Mouse (Mus musculus) neural tube, embryonic 10.5 days (tissue): ENCODE data around the gene Swt1.
A peak's percentile ranks its signal among the peaks of the same experiment; 100 is the strongest.
"Not testable (repeated sequence)": the region's sequence is repeated elsewhere in the genome, so short reads cannot be mapped to it uniquely, and the experiment has no call there.

Experiments used
- DNase-seq: peaks from one replicate; pipeline ENCODE4 v3.0.0-alpha.2; 2017; ENCODE audit warnings: low spot score; ENCODE audit errors: extremely low spot score

The Swt1 gene

DNA sequence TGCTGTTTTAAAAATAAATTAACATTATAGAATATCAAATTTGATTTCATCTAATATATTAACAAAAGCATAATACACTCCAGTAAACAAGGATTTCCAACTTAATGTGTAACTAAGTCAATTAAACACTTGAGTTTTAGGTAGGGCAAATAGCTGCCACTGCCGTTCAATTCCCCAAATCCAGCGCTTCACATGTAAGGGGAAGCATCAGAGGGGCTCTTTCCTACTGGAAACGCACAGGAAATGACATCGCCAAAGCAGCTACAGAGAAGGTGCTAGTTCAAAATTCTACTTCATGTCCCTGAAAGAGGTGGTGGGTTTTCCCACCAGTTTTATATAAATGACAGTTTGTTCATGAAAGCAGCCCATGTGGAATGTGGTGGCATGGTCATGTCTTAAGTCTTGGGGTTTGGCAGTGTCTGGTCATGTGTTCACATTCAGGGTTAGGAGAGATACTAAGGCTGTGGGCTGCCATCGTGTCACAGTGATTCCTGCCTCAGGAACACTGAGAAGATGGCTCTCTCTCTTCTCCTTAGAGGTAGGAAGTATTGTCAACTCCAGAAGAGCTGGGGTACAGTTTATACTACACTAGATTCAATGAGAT lies 60.4 kb downstream of the Swt1 start:
- DNase-seq, result no peak

DNA sequence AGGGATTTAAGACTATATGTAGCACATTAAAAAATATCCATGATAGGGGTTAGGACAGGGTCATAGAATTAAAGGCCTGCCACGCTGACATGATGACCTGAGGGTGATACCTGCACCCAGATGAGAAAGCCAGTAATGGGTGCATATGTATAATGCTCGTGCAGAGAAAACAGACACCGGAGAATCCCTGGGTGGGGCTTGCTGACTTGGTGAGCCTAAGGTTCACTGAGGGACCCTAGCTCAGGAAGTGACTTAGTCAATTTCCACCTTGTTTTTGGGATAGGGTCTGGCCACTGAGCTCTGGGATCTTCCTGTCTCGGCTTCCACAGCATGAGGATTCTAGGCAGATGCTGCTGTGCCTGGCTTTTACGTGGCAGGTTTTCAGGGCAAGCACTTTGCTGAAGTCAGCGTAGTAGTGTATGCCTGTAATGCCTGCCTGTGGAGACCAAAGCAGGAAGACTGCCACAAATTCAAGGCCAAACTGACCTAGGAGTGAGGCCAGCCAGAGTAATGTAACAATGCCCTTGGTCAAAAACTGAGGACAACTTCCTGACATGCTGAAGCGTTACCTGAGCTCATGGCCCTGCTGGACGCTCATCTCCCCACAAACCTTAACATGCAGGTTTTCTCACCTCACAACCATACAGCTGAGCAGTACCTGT lies 61.2 kb downstream of the Swt1 start:
- DNase-seq, result no peak

DNA sequence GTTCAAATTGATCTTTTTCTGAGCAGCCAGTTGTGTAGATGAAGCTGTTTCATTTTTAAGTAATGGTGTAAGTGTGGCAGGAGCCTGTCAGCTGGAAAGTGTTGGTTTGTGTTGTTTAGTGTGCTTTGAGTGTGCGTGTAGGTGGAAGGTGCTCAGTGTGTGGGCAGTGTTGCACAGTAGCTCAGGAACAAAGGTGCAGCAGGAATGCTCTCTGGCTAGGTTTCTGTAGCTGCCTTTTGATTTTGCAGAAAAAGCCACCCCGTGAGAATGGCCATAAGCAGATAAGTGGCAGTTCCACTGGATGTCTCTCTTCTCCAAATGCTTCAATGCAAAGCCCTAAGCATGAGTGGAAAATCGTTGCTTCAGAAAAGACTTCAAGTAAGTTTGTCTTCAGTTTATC lies 68.9 kb downstream of the Swt1 start:
- no peak for DNase-seq

DNA sequence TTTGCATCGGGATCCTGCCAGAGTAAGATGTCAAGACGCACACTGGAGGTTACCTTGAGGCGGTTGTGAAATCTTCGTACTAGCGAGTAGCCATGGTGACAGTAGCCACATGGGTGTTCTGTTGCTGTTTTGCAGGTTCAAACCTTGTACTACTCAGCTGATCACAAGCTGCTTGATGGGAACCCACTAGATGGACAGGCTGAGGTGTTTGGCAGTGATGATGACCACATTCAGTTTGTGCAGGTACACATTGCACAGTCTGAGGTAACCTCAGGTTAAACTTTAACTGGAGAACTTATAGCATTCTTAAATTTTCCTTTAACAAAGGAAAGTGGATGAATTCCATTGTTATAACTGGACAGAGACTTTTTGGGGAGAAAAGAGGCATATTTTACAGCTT lies 72.3 kb downstream of the Swt1 start:
- no peak for DNase-seq

DNA sequence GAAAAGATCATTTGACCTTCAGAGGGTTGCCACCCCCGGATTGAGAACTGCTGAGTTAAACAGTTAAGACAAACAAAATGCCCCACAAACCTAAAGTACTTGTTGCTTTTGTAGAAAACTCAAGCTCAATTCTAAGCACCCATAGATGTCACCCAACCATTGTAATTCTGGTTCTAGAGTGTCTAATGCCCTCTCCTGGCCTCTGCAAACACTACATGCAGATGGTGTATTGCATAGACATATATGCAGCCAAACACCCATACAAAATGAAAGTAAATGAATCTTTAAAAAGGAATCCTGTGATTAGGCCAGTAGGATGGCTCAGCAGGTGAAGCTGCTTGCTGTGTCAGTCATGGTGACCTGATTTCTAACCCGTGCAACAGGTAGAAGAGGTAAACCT lies 75.3 kb downstream of the Swt1 start:
- no peak for DNase-seq

DNA sequence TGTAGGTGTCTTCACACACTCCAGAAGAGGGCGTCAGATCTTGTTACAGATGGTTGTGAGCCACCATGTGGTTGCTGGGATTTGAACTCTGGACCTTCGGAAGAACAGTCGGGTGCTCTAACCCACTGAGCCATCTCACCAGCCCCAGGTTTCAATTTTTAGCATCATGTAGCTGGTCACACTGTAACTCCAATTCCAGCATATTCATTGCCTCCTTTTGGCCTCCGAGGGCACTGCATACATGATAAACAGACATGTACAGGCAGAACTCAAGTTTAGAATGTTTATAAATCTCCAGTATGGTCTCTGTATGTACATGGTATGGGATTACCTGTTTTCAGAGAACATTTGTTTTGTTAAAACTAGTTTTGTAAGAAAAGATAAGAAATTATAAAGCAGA lies 80.0 kb downstream of the Swt1 start:
- DNase-seq, result not testable (repeated sequence)

DNA sequence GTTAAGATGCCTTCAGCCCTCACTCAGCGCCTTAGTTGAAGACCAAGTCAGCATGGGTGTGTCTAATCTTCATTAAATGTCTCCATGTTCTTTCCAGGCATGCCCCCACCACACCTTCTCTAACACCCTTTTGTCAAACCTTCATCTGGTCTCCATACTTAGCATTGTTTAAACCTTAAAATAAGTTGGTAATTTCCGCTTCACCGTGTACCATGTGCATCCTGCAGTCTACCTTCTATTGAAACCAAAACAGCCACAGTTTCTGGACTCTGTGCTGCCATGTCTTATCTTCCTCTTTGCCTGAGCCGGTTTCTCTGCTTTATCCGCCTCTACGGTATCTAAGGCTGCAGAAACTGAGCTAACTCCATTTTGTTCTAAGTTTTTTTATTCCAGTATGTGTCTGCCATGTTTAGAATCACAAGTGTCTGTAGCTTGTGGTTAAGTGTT lies 81.6 kb downstream of the Swt1 start:
- DNase-seq, result no peak

DNA sequence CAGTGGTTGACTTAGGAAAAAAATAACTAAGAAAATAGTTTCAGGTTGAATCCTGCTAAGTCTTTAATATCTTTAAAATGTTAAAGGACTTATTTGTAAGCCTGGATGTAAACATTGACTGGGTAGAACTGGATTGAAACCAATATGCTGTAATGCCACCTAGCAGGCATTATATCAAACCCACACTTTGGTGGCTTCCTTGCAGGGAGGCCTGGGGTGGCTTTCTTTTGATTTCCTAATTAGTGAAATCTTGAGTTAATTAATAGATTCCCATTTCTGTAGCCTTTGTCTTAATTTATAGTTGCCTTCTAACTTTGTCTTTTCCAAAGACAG lies 82.4 kb downstream of the Swt1 start:
- DNase-seq, result no peak

DNA sequence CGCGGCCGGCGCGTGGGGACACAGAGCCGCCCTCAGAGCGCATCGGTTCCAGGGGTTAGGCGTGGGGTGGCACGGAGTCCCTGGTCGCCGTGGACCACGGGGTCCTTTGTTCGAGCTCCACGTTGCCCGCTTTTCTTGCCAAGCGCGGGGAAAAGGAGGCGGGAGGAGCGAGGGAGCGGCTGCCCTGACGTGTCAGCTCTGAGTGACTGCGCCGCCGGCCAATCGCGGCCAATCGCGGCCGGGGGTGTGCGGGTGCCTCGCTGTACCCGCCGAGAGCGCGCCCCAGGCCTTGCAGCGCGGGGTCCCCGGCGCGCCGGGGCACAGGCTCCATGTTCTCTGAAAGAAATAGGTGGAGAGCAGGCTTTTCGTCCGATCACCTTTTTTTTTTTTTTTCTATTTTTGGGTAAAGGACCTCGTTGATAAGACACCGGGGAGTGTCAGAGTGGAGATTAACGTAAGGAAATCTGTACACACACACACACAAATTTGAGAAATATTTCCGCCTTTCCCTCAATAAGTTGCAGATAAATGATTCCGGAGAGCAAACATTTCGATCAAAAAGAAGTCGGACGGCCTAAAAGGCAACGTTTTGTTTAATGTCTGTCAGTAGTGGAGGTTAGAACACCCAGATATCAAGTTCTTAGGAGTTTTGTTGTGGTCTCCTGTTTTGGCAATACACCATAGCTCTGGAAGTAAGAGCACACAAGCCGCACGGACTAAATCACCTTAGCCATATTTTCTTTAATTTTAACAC lies 83.0 kb downstream of the Swt1 start:
- peak; percentile 92 for DNase-seq

DNA sequence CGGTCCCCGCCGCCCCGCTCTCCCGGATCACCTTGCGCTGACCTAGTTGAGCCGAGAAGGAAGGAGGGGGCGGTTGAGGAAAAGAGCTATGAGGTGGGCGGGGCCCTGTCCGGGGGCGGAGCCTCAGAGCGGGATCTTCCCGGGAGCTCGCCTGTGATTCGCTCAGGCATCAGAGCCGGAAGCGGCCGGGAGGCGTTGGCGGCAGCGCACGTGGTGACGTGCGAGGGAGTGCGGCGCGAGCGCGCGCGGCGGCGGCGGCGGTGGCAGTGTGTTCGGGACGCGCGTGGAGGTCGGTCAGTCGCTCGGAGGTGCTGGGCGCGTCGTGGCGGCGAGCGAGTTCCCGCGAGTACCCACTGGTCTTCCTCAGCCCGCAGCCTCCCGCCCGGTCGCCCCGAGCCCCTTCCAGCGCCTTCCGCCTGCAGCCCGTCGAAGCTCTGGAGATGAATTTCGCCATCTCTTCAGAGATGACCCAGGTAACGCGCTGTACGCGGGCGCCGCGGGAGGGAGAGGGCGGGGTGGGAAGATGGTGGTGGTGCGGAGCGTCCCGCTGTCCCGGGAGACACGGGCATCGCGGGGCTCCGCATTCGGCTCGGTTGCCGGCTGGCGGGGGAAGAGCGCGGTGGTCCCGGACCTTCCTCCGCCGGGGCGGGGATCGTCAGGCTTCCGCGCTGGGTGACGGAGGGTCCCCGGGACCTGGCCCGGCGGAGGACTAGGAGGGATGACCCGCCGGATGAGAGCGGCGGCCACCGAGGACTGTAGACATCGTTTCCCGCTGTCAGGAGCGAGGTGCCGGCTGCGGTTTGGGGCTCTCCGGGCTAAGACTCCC lies 83.8 kb downstream of the Swt1 start, which contains the start of gene Ivns1abp:
Gene Ivns1abp (plus strand): TSS at position 195 of the 826 bp plus-strand sequence.
- DNase-seq, result peak; percentile 95

DNA sequence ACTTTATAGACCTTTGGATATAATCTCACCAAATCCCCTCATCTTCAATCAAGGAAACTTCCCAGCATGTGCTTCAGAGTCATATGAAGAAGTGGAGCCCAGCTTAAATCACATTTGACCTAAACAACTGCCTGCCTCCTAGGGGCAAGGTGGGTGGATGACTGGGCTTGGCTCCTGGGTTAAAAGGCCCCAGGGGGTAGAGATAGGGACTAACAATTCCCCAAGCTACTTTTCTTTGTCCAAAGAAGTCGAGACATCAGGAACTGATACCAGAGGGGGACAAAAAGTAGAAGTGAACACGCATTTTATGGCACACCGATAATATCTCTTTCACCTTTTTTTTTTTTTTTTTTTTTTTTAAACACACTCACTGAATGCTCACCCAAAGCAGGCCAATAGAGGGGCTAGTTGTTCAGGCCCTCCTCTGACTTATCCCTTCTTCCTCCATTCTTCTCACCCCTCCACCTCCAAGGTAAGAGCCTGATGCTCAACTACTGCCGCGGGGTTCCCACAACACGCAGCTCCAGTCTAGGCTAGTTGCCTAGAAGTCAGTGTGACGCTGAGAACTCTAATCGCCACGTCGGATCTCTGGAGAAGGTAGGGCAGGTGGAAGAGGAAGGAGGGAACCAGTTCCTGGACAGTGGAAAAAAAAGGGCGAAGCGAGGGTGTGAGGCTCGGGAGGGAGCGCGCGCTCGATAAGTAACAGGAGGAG lies 84.5 kb downstream of the Swt1 start:
- peak; percentile 35 for DNase-seq

DNA sequence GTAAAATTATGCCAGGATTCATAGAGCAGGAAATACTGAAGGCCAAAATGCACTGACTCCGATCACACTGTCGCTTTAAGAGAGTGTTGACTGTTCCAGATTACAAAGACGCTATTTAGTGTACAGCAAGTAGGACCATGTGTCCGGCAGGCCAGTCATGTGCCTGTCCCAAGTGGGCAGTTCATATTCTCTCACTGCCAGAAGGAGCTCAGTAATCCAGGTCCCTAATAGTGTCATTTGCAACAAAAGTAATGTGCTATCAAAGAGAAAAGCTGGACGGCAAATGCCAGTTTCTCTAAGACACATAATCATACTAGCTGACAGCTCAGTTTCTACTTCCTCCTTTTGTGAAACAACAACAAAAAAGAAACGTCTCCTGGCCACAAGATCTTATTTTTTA lies 85.3 kb downstream of the Swt1 start:
- DNase-seq, result no peak

DNA sequence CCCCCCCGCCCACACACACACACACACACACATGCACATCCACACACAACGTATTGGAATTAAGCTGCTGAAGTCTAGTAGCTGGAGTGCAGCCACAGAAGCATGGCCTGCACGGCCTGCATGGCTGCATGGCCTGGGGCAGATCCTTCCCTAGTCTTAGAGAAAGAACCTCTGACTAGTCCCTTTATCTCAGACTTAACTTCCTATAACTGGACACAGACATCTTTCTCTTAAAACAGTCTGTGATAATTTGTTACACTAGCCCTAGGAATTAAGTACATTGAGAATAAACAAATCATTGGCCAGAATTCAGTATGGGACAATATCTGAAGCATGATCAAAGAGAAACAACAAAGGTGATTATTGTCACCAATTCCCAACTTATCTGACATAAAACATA lies 85.9 kb downstream of the Swt1 start:
- DNase-seq, result no peak

DNA sequence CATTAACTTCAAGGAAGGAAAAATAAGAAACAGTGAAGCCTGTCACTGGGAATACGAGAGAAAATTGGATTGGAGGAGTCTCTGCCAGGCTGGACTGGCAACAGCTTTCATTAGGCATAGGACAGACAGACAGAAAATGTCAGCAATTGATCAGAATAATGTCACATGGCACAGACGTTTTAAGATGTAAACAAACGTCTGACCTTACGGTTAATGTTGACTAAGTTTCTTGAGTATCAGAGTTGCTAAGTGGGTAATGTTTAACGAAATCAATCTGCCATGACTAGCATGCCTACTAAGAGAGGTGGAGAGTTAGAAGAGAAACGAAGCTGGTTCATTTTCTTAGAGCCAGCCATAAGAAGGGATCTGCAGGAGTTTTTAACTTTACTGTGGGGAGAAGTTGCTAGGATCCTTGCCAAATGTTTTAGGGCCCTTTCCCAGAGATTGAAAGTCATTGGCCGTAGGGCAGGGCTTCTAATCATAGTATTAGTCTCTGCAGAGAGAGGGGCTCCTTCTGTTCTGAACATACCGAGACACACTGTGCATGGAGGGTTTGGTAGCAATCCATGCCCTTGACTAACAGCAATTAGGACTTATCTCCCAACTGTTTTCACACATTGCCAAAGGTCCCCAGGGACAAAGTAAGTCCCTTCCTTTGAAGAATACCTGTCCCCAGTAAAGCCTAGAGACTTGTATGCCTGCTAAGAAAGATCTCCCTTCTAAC lies 86.8 kb downstream of the Swt1 start:
- no peak for DNase-seq

DNA sequence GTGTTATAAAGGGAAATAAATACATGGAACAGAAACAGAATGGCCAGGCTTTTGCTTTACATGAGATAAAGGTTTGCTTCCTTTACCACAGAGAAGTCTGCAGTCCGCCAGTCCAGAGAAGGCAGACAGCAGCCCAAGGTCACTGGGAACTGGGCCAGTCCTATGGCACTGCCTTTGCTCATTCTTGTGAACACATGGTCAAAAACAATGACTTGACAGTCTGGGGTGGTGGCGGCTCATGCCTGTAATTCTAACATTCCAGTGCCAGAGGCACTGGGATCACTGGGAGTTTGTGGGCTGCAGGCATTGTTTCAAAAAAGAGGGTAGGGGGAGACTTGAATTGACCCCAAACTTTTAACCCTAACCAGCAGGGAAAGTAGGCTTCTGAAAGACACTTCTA lies 89.3 kb downstream of the Swt1 start:
- no peak for DNase-seq

DNA sequence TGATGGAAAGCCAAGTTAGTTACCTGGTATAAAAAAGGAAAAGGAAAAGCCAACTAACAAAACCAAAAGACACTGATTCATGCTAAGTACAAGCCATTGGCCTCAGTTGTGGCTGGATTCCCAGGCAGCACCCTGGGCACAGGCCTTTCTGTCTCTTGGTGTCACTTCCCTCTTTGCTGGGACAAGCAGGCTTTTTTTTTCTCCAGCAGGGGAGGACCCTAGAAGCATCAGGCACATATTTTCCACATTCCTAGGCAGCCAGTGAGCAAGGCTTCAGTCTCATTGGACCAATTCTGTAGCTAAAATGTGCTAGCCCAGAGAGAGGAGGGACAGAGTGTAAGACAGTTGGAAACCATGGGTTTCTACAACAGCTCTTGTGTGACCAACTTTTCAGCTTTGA lies 90.0 kb downstream of the Swt1 start:
- no peak for DNase-seq

DNA sequence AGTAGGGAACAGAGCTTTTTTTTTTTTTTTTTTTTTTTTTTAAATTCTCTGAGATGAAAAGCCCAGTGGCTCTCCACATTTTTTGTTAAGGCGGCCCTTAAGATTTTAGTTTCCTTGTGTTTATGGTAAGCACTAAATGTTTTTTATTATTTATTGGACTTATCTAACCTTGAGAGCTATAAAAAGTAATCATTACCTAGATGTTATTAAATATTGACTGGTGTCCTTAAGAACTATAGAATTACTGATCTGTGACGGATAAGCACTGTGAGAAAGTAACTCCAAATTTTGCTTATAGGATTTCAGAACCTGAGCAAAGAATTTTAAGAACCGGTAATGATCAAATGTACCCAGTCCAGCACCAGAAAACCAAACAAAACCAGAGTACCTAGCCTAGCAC lies 95.4 kb downstream of the Swt1 start:
- DNase-seq, result no peak

DNA sequence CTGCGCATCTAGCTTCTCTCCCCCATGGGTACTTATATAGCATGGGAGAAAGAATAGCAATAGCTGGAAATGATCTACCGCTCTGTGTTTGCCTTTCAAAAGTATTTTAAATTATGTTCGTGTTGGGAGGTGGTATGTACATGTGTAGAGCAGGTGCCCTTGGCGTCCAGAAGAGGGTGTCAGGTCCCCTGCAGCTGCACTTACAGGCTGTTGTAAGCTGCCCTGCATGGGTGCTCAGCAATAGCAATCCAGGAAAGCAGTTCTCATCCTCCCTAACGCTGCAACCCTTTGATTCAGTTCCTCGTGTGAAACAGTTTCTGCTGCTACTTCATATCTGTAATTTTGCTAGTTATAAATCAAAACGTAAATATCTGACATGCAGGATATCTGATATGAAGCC lies 98.7 kb downstream of the Swt1 start:
- DNase-seq, result no peak

DNA sequence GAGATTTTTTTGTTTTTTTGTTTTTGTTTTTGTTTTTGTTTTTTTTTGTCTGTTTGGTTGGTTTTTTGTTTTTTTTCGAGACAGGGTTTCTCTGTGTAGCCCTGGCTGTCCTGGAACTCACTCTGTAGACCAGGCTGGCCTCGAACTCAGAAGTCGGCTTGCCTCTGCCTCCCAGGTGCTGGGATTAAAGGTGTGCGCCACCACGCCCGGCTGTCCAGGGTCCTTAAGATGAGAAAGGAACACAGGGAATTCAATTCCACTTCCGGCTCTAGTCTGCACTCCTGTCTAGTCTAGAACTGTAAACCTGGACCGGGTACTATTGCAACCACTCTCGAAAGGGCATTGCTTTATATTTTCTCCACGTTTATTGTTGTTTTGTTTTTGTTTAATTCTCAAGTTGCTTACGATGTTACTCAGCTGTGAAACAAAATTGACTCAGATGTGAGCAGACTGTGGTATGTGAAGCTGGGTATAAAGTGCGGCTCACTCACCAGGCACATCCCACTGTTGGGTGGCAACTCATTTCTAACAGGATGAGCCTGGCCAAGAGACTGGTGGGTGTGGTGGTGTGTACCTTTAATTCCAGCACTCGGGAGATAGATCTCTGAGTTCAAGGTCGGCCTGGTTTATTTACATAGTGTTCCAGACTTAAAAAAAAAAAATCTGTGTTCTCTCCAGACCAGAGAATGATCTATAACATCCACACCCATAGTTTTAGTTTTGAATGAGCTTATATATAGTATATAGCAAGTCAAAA lies 99.7 kb downstream of the Swt1 start:
- DNase-seq, result no peak

DNA sequence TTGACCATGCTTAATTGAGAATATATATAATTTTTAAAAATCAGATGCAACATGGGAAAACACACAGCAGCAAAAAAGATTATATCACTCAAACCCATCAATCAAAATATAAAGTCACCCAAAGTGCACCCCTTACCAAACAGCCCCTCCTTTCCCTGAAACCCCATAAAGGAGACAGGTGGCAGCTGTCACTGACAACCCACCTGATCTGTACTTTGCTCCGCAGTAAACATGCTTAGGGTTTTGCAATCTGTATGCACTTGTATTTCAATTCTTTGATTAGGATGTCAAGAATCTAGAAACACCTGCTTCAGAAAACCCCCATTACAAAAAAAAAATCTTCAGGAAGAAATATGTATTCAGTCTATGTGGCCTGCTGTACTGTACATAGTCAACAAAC lies 102.9 kb downstream of the Swt1 start:
- DNase-seq, result no peak
